Mouse (Mus musculus): Measurements from ENCODE around the gene Ccdc116. TPM values are rescaled to one million over a fixed set of nuclear protein-coding genes. Genes with fewer than 3 reads are reported as not detected.

Ccdc116 gene
- polyA plus RNA-seq, 1 experiment from 2014 or later: 3.7 TPM

DNA sequence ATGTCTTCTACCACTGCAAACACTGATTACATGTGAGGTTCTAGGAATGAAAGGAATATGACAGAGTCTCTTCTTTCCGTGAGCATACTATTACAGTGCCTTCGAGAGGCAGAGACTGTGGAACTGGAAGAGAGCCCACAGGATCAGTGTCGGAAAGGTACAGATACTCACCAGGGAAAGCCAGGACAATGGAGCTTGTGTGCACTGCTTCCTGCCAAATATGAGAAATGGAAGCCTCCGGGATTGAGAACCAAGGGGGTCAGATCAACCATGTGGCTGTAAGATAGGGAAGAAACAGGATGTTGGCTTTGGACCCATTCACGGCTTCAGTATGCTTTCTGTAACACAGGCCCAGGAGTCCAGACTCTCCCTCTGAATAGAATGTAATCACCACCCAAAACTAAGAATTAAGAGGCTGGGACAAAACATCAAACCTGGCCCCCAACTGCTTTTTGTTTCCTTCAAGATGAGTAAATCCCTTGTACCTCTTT is 29.7 kb downstream of the Ccdc116 start:
- Histone ChIP-seq H3K9me3 (ENCODE audit: control insufficient read depth, low read length) (no peaks in the 10 kb centered on the region), H3K4me2 (ENCODE audit: low read length) (no peak overlapping the region), H3K4me3 (ENCODE audit: low read length) (no peak overlapping the region), H3K27me3 (replicated peaks; ENCODE audit: control insufficient read depth, insufficient read depth, low read length) (no peaks in the 10 kb centered on the region), H3K36me3 (ENCODE audit: control insufficient read depth, insufficient read depth, low read length) (no peaks in the 10 kb centered on the region), H3K9ac (ENCODE audit: low read depth, low read length) (no peak overlapping the region), H3K4me1 (ENCODE audit: control insufficient read depth, insufficient read depth, low read depth, low read length) (no peaks in the 10 kb centered on the region), H3K27ac (ENCODE audit: low read depth, low read length) (no peak overlapping the region)
- 85% methylated on average over 5 of the region's 5 CpGs for WGBS
- ATAC-seq: no peak

- H3K36me3 ChIP-seq (ENCODE audit: control insufficient read depth, insufficient read depth, low read length): peaks cover 5% of the 10 kb centered on the region
- WGBS: 8% methylated on average over 38 of the region's 38 CpGs
- H3K27me3 ChIP-seq (replicated peaks; ENCODE audit: control insufficient read depth, insufficient read depth, low read length): no peaks in the 10 kb centered on the region
- H3K9ac ChIP-seq (ENCODE audit: low read depth, low read length): peak within 1 kb of the TSS; percentile 76
- peak within 1 kb of the TSS; percentile 76 for H3K27ac ChIP-seq (ENCODE audit: low read depth, low read length)
- peak within 1 kb of the TSS; percentile 75 for H3K4me2 ChIP-seq (ENCODE audit: low read length)
- H3K4me1 ChIP-seq (ENCODE audit: control insufficient read depth, insufficient read depth, low read depth, low read length): peaks cover 14% of the 10 kb centered on the region
- no peaks in the 10 kb centered on the region for H3K9me3 ChIP-seq (ENCODE audit: control insufficient read depth, low read length)
- H3K4me3 ChIP-seq (ENCODE audit: low read length): peak within 1 kb of the TSS; percentile 80
- peak; percentile 90 for ATAC-seq
These were observed 36.0 kb downstream of the Ccdc116 start, which contains the start of gene Ppil2 for GRCm38 (mm10) chr16:17110771-17111743. TSS of gene Ppil2 (minus strand) at chr16:17111257.

GRCm38 (mm10) chr16:17104600-17104999 is 42.4 kb downstream of the Ccdc116 start:
- H3K36me3 ChIP-seq (ENCODE audit: control insufficient read depth, insufficient read depth, low read length): peaks cover 10% of the 10 kb centered on the region
- no peak for ATAC-seq
- H3K4me2 ChIP-seq (ENCODE audit: low read length): no peak overlapping the region
- H3K4me1 ChIP-seq (ENCODE audit: control insufficient read depth, insufficient read depth, low read depth, low read length): peaks cover 2% of the 10 kb centered on the region; the same call in 1 of the 2 replicates
- 77% methylated on average over 4 of the region's 4 CpGs for WGBS
- no peak overlapping the region for H3K27ac ChIP-seq (ENCODE audit: low read depth, low read length)
- H3K27me3 ChIP-seq (replicated peaks; ENCODE audit: control insufficient read depth, insufficient read depth, low read length): no peaks in the 10 kb centered on the region
- no peak overlapping the region for H3K9ac ChIP-seq (ENCODE audit: low read depth, low read length)
- no peaks in the 10 kb centered on the region for H3K9me3 ChIP-seq (ENCODE audit: control insufficient read depth, low read length)
- no peak overlapping the region for H3K4me3 ChIP-seq (ENCODE audit: low read length)

- peak; percentile 75 for ATAC-seq
- 62% methylated on average over 7 of the region's 7 CpGs for WGBS
These were observed 44.3 kb downstream of the Ccdc116 start for GRCm38 (mm10) chr16:17102630-17103220.

DNA sequence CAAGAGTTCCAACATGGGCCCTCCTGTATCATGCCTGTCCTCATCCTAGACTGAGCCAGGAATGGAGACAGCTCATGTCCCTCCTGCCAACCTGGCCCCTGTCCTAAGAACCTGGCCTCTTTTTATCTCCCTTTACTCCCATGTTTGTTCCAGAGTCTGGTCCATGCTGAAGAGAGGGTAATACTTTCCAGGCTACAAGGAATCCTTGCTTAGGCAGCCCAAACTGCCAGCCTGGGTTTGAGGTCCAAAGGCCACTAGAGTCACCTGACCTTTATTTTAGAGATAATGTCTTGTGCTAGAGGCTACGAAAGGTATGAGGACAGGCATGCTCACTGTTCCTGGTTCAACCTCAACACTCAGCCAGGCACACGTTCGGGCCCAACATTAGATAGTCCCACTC is 50.1 kb downstream of the Ccdc116 start:
- H3K9me3 ChIP-seq (ENCODE audit: control insufficient read depth, low read length): no peaks in the 10 kb centered on the region
- no peak overlapping the region for H3K27ac ChIP-seq (ENCODE audit: low read depth, low read length)
- peaks cover 32% of the 10 kb centered on the region for H3K36me3 ChIP-seq (ENCODE audit: control insufficient read depth, insufficient read depth, low read length)
- no peak overlapping the region for H3K4me2 ChIP-seq (ENCODE audit: low read length)
- ATAC-seq: no peak
- WGBS: 100% methylated on average over 3 of the region's 3 CpGs
- H3K4me3 ChIP-seq (ENCODE audit: low read length): no peak overlapping the region
- no peaks in the 10 kb centered on the region for H3K4me1 ChIP-seq (ENCODE audit: control insufficient read depth, insufficient read depth, low read depth, low read length)
- H3K9ac ChIP-seq (ENCODE audit: low read depth, low read length): no peak overlapping the region
- no peaks in the 10 kb centered on the region for H3K27me3 ChIP-seq (replicated peaks; ENCODE audit: control insufficient read depth, insufficient read depth, low read length)

More at GRCm38 (mm10) chr16:17102630-17103220, 44.3 kb downstream of the Ccdc116 start:
- H3K27ac ChIP-seq (ENCODE audit: low read depth, low read length): no peak overlapping the region
- H3K4me2 ChIP-seq (ENCODE audit: low read length): no peak overlapping the region
- H3K4me1 ChIP-seq (ENCODE audit: control insufficient read depth, insufficient read depth, low read depth, low read length): no peaks in the 10 kb centered on the region; the same call in 1 of the 2 replicates
- no peaks in the 10 kb centered on the region for H3K9me3 ChIP-seq (ENCODE audit: control insufficient read depth, low read length)
- H3K9ac ChIP-seq (ENCODE audit: low read depth, low read length): no peak overlapping the region
- no peaks in the 10 kb centered on the region for H3K27me3 ChIP-seq (replicated peaks; ENCODE audit: control insufficient read depth, insufficient read depth, low read length)
- no peak overlapping the region for H3K4me3 ChIP-seq (ENCODE audit: low read length)
- peaks cover 14% of the 10 kb centered on the region for H3K36me3 ChIP-seq (ENCODE audit: control insufficient read depth, insufficient read depth, low read length)

MicroRNA genes within 50 kb of the gene (microRNA counts, 519-probe panel; counts per million panel counts)
- 3,130 counts per million, percentile 84 among the panel's probes with 10 or more counts for microRNA mmu-miR-130b
- microRNA mmu-miR-301b: 2,534 counts per million, percentile 67 among the panel's probes with 10 or more counts

Small RNA genes lying within 50 kb of the gene (microRNA-seq; reads per million reads assigned to microRNA genes)
- gene Mir130b: 4,154 reads per million, percentile 89 among the genes with 10 or more reads in this experiment
- gene Mir301b: 104 reads per million, percentile 50 among the genes with 10 or more reads in this experiment

Other genes starting within 250 kb of the Ccdc116 start
- 183 and 184 TPM in 2 replicates for gene Mapk1, start 163.8 kb downstream of the Ccdc116 start, polyA plus RNA-seq (2015; fragmentation: Nextera tagmentation; extraction: Ambion mirVana)
- gene Ypel1, start 77.5 kb downstream of the Ccdc116 start, polyA plus RNA-seq (2015; fragmentation: Nextera tagmentation; extraction: Ambion mirVana): 104 and 114 TPM in 2 replicates
- gene Ppil2, start 36.0 kb downstream of the Ccdc116 start, polyA plus RNA-seq (2015; fragmentation: Nextera tagmentation; extraction: Ambion mirVana): 135 and 142 TPM in 2 replicates
- 13.0 and 13.3 TPM in 2 replicates for gene 2610318N02Rik, start 22.1 kb downstream of the Ccdc116 start, polyA plus RNA-seq (2015; fragmentation: Nextera tagmentation; extraction: Ambion mirVana)
- gene Sdf2l1, start 14.8 kb downstream of the Ccdc116 start, polyA plus RNA-seq (2015; fragmentation: Nextera tagmentation; extraction: Ambion mirVana): 37.8 and 39.6 TPM in 2 replicates
- 52.1 and 56.7 TPM in 2 replicates for gene Ydjc, start 2.6 kb downstream of the Ccdc116 start, polyA plus RNA-seq (2015; fragmentation: Nextera tagmentation; extraction: Ambion mirVana)
- gene Ube2l3, start 55.4 kb upstream of the Ccdc116 start, polyA plus RNA-seq (2015; fragmentation: Nextera tagmentation; extraction: Ambion mirVana): 294 and 296 TPM in 2 replicates
- gene Rimbp3, start 61.4 kb upstream of the Ccdc116 start, polyA plus RNA-seq (2015; fragmentation: Nextera tagmentation; extraction: Ambion mirVana): 1.7 and 1.9 TPM in 2 replicates
- gene Hic2, start 86.3 kb upstream of the Ccdc116 start, polyA plus RNA-seq (2015; fragmentation: Nextera tagmentation; extraction: Ambion mirVana): 6.1 and 7.1 TPM in 2 replicates
- gene Tmem191c, start 128.8 kb upstream of the Ccdc116 start, polyA plus RNA-seq (2015; fragmentation: Nextera tagmentation; extraction: Ambion mirVana): 85.8 and 111 TPM in 2 replicates
- gene Serpind1, start 184.1 kb upstream of the Ccdc116 start, polyA plus RNA-seq (2015; fragmentation: Nextera tagmentation; extraction: Ambion mirVana): 4.4 and 6.0 TPM in 2 replicates

Measured in hindbrain, embryonic 16.5 days (tissue).